Mouse (Mus musculus): ENCODE measurements at regions not wholly inside any gene's neighbourhood (a gene's known extent, or its start where the extent isn't known, plus 50 kb on each side); places are given as distances from the start of the nearest gene placed in this dataset.
A peak's percentile ranks its signal among the peaks of the same experiment; 100 is the strongest.

DNA sequence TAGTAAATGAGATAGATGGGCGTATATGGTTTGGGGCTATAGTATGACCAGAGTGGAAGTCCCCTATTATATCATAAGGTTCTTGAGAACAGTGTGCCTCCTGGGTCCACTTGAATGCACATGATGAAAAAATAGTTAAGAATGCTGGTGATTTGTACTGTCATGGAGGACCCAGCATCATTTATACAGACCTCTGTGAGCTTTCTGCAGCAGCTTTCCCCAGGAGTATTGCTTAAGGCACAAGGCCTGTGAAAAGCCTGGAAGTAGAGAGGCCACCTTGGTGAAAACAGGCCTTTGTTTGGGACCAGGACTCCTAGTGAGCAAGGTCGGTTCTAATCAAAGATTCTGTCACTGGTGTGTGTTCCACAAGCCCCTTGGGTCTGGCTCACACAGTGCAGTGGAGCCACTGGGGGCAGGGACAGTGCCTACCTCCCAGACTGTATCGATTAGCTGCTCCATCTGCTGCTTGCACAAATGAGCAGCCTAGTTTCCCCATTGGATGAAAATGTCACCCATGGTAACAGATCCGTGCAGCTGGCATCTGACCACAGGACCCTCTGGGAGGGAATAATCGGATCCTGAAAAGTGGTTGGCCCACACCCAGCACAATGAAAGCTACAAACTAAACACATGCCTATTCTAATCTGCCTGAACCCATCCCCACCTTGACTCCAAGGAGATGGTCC is 274.2 kb upstream of the Clint1 start:
- no peak overlapping the region for H3K4me2 ChIP-seq (ENCODE audit: low read depth)
- TF ChIP-seq SRF (IDR thresholded peaks at IDR 0.05; ENCODE audit: control insufficient read depth, insufficient read length, low read depth) (no peak), MAX (IDR thresholded peaks at IDR 0.05; ENCODE audit: low read depth) (no peak), MYOD1 (IDR thresholded peaks at IDR 0.05; ENCODE audit: control insufficient read depth in 1 of 3, insufficient read length in 2 of 3, low read depth in 2 of 3) (no peak), POLR2A (IDR thresholded peaks at IDR 0.05; ENCODE audit: insufficient read length, low read depth) (no peak), USF1 (IDR thresholded peaks at IDR 0.05; ENCODE audit: low read depth) (no peak), REST (IDR thresholded peaks at IDR 0.05; ENCODE audit: insufficient read depth, insufficient read length) (no peak), MYOG (IDR thresholded peaks at IDR 0.05; ENCODE audit: control insufficient read depth in 1 of 3, insufficient read depth in 1 of 3, insufficient read length in 2 of 3, low read depth in 2 of 3) (no peak), POLR2AphosphoS2 (IDR thresholded peaks at IDR 0.05; ENCODE audit: insufficient read length, low read depth) (no peak), TCF3 (IDR thresholded peaks at IDR 0.05; ENCODE audit: insufficient read length, low read depth) (no peak), TCF12 (IDR thresholded peaks at IDR 0.05; ENCODE audit: insufficient read depth, poor library complexity, severe bottlenecking) (no peak), CEBPB (IDR thresholded peaks at IDR 0.05; ENCODE audit: insufficient read depth, poor library complexity, severe bottlenecking) (no peak), E2F4 (IDR thresholded peaks at IDR 0.05; ENCODE audit: insufficient read depth) (no peak)
- no peaks in the 10 kb centered on the region for H3K36me3 ChIP-seq (ENCODE audit: control insufficient read depth, insufficient read depth)
- peaks cover 3% of the 10 kb centered on the region for H3K27me3 ChIP-seq (ENCODE audit: control insufficient read depth, insufficient read depth, insufficient read length)
- H3K4me3 ChIP-seq: no peak overlapping the region
- H3K79me2 ChIP-seq (ENCODE audit: control insufficient read depth, insufficient read depth): no peaks in the 10 kb centered on the region
- H3ac ChIP-seq (ENCODE audit: control insufficient read depth, insufficient read length): no peak overlapping the region

DNA sequence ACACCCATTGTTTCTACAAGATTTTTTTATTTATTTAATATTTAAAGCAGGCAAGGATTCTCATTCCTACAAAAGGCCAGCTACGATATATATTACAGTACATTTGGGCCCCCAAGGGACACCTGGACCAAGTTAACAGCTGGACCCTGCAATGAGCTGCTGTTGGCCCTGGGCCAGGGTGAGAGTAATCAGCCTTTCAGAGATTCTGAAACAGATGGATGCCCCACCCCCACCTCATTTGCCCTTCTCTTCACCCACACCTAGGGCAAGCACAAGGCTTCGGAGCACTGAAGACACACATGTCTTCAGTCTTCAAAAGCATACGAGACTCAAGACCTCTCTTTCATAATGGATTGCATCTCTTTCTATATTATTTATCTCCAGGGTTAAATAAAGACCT is 259.5 kb upstream of the Clint1 start:
- no peak overlapping the region for H3K4me3 ChIP-seq
- H3K36me3 ChIP-seq (ENCODE audit: control insufficient read depth, insufficient read depth): no peaks in the 10 kb centered on the region
- no peak overlapping the region for H3ac ChIP-seq (ENCODE audit: control insufficient read depth, insufficient read length)
- no peaks in the 10 kb centered on the region for H3K79me2 ChIP-seq (ENCODE audit: control insufficient read depth, insufficient read depth)
- TF ChIP-seq MYOG (IDR thresholded peaks at IDR 0.05; ENCODE audit: control insufficient read depth in 1 of 3, insufficient read depth in 1 of 3, insufficient read length in 2 of 3, low read depth in 2 of 3): peak in 1 of 3 experiments; percentile 18
- no peak for TF ChIP-seq TCF3 (IDR thresholded peaks at IDR 0.05; ENCODE audit: insufficient read length, low read depth)
- no peak for TF ChIP-seq CEBPB (IDR thresholded peaks at IDR 0.05; ENCODE audit: insufficient read depth, poor library complexity, severe bottlenecking)
- TF ChIP-seq POLR2A (IDR thresholded peaks at IDR 0.05; ENCODE audit: insufficient read length, low read depth): no peak
- H3K27me3 ChIP-seq (ENCODE audit: control insufficient read depth, insufficient read depth, insufficient read length): no peaks in the 10 kb centered on the region
- no peak overlapping the region for H3K4me2 ChIP-seq (ENCODE audit: low read depth)

DNA sequence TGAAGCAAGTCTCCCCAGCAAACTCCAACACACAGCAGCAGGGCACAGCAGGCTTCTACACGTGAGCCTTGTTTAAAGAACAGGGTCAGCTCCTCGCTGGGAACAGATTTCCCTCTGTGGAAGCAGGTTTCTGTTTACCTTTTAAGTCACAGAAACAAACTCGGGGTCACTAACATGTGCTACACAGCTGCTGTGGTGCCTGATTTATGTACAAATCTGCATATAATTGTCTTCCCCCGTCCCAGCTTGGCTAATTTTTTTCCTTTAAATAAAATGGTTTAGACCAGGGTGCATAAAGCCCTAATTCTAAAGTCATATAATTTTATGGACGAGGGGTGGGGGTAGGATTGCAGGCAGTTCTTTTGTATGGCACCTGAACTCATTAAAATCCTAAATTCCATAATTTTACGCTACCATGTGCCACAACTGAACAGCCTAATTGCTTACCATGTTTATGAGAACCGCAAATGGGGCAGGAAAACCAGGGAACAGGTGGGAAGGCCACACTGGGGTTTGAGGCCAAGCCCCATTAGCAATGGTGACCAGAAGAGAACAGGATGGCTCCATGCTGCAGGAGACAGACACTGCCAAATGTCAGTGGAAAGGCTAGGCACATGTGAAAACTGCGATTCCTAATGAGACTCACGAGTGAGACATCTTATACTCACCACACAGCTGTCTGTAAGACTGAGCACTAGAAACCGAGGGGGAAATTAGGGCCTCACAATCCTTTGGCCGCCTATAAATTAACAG is 258.8 kb upstream of the Clint1 start:
- no peaks in the 10 kb centered on the region for H3K36me3 ChIP-seq (ENCODE audit: control insufficient read depth, insufficient read depth)
- H3ac ChIP-seq (ENCODE audit: control insufficient read depth, insufficient read length): no peak overlapping the region
- no peaks in the 10 kb centered on the region for H3K79me2 ChIP-seq (ENCODE audit: control insufficient read depth, insufficient read depth)
- H3K4me3 ChIP-seq: no peak overlapping the region
- TF ChIP-seq USF1 (IDR thresholded peaks at IDR 0.05; ENCODE audit: low read depth) (no peak), POLR2A (IDR thresholded peaks at IDR 0.05; ENCODE audit: insufficient read length, low read depth) (no peak), MYOD1 (IDR thresholded peaks at IDR 0.05; ENCODE audit: control insufficient read depth in 1 of 3, insufficient read length in 2 of 3, low read depth in 2 of 3) (peak in 2 of 3 experiments; percentile 86 to 92), CEBPB (IDR thresholded peaks at IDR 0.05; ENCODE audit: insufficient read depth, poor library complexity, severe bottlenecking) (no peak), TCF3 (IDR thresholded peaks at IDR 0.05; ENCODE audit: insufficient read length, low read depth) (no peak), POLR2AphosphoS2 (IDR thresholded peaks at IDR 0.05; ENCODE audit: insufficient read length, low read depth) (no peak), MYOG (IDR thresholded peaks at IDR 0.05; ENCODE audit: control insufficient read depth in 1 of 3, insufficient read depth in 1 of 3, insufficient read length in 2 of 3, low read depth in 2 of 3) (peak in 2 of 3 experiments; percentile 77 to 90), TCF12 (IDR thresholded peaks at IDR 0.05; ENCODE audit: insufficient read depth, poor library complexity, severe bottlenecking) (peak; percentile 20), SRF (IDR thresholded peaks at IDR 0.05; ENCODE audit: control insufficient read depth, insufficient read length, low read depth) (no peak), MAX (IDR thresholded peaks at IDR 0.05; ENCODE audit: low read depth) (no peak), REST (IDR thresholded peaks at IDR 0.05; ENCODE audit: insufficient read depth, insufficient read length) (no peak), E2F4 (IDR thresholded peaks at IDR 0.05; ENCODE audit: insufficient read depth) (no peak)
- H3K27me3 ChIP-seq (ENCODE audit: control insufficient read depth, insufficient read depth, insufficient read length): no peaks in the 10 kb centered on the region
- H3K4me2 ChIP-seq (ENCODE audit: low read depth): peak overlapping the region; percentile 30

DNA sequence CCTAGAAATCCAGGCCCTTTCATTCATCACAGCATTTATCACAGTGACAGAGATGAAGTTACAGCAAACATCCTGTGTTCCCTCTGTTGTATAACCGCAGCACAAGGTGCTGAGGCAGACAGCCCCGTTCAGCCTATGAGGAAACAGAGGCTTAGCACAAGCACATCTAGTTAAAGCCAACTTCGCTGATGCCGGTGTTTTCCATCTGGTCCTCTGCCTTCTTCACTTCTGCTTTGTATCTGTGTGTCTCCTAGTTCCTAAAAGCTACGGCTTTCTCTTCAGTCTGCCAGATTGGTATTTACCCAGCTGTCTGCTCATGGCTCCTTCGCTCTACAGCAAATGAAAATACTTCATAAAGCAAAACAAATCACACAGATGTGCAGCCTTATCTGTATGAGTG is 256.5 kb upstream of the Clint1 start:
- Histone ChIP-seq H3K36me3 (ENCODE audit: control insufficient read depth, insufficient read depth) (no peaks in the 10 kb centered on the region), H3K27me3 (ENCODE audit: control insufficient read depth, insufficient read depth, insufficient read length) (no peaks in the 10 kb centered on the region), H3K79me2 (ENCODE audit: control insufficient read depth, insufficient read depth) (no peaks in the 10 kb centered on the region), H3ac (ENCODE audit: control insufficient read depth, insufficient read length) (no peak overlapping the region), H3K4me3 (no peak overlapping the region), H3K4me2 (ENCODE audit: low read depth) (no peak overlapping the region)
- TF ChIP-seq CEBPB (IDR thresholded peaks at IDR 0.05; ENCODE audit: insufficient read depth, poor library complexity, severe bottlenecking) (no peak), POLR2AphosphoS2 (IDR thresholded peaks at IDR 0.05; ENCODE audit: insufficient read length, low read depth) (no peak), USF1 (IDR thresholded peaks at IDR 0.05; ENCODE audit: low read depth) (no peak), MAX (IDR thresholded peaks at IDR 0.05; ENCODE audit: low read depth) (no peak), MYOD1 (IDR thresholded peaks at IDR 0.05; ENCODE audit: control insufficient read depth in 1 of 3, insufficient read length in 2 of 3, low read depth in 2 of 3) (no peak), TCF12 (IDR thresholded peaks at IDR 0.05; ENCODE audit: insufficient read depth, poor library complexity, severe bottlenecking) (no peak), MYOG (IDR thresholded peaks at IDR 0.05; ENCODE audit: control insufficient read depth in 1 of 3, insufficient read depth in 1 of 3, insufficient read length in 2 of 3, low read depth in 2 of 3) (no peak), E2F4 (IDR thresholded peaks at IDR 0.05; ENCODE audit: insufficient read depth) (no peak)
